In the genomic region with DNA sequence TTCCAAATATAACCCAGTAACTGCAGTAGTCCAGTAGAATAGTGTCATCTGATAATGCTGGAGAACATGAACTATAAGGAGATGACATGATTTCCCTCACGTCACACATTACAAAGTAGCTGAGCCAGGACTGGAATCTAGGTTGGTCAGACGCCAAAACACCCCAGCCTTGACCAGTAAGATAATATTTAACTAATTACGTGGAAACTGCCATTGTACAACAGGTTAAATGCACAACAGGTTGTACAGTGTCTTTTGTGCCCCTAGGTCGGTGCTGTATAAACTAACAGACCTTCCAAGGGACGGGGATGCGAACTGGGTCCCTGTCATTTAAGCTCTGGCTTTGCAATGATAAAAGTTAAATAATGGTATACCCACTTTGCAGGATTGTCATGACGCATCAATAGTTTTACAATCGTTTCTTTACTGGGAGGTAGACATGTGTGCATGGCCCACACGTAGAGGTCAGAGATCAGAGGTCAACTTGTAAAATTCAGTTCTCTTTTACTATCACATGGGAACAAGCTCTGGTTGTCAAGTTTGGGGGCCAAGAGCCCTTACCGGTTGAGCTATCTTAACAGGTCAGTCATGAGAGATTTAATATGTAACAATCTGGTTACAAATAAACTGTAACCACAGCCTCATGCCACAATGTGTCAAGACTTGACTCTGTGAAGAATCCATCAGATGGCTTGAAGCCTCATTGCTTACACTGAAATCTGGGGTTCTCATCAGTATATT, we compare ENCODE assay signal across 24 mouse cellular contexts. TPM values are rescaled to one million over a fixed set of nuclear protein-coding genes. Genes with fewer than 3 reads are reported as not detected.
DNase-seq lines count a peak whose midpoint lies in the region; ATAC-seq lines count a peak whose summit lies in the region.
"Had no signal": no experiment of that assay in that cellular context is flagged by ENCODE, and none has a peak within 500 bp of the region (broad histone marks: within the 10 kb centered on the region; RNA-seq: fewer than 3 reads in every experiment).

No protein-coding gene starts in this region.

- peak; percentile 34; the same call in 1 of the 2 replicates for ATAC-seq in liver, embryonic 13.5 days (ENCODE audit: low read depth)
- no peak for ATAC-seq in liver, embryonic 11.5 days (replicated peaks; ENCODE audit: low FRiP score)
- ATAC-seq in cerebellum, adult (ENCODE audit: insufficient number of reproducible peaks, low FRiP score, low TSS enrichment) = no peak
- ATAC-seq: CD4-positive, CD25-positive, alpha-beta regulatory T cell, adult 4 months; forebrain, postnatal 0 days; inflammation-experienced regulatory T-cells, adult 6 months; Patski had no signal

- DNase-seq in liver, embryonic 13.5 days = no peak
- DNase-seq in liver, embryonic 11.5 days (ENCODE audit: low spot score) = no peak
- peak; percentile 91 for DNase-seq in kidney, adult 9 months
- DNase-seq in kidney, postnatal 25 days = peak; percentile 78 to 83
- DNase-seq in yolk sac, embryonic 10.5 days (ENCODE audit: low spot score) = peak; percentile 64
- no peak for DNase-seq in adrenal gland, postnatal 14 days
- DNase-seq in embryo, embryonic 10.5 days (ENCODE audit: low spot score) = no peak
- DNase-seq: adrenal gland, adult 8-10 months; cerebellum, adult 9-11 months; forebrain, postnatal 0 days; gastrocnemius, adult 2 months; heart, postnatal 10 days; retina, postnatal 1 day; thymus, postnatal 36 days had no signal

- no peak overlapping the region for H3K27ac ChIP-seq in liver, embryonic 13.5 days
- H3K27ac ChIP-seq in liver, embryonic 11.5 days (ENCODE audit: low read depth, low read length) = no peak overlapping the region
- H3K27ac ChIP-seq: embryonic facial prominence, embryonic 13.5 days; gastrocnemius, adult 2 months; left cerebral cortex, adult 2 months; lung, embryonic 15.5 days; macrophage; midbrain, embryonic 10.5 days had no signal

- no peaks in the 10 kb centered on the region for H3K36me3 ChIP-seq in liver, embryonic 13.5 days
- H3K36me3 ChIP-seq in liver, embryonic 11.5 days (ENCODE audit: control insufficient read depth, insufficient read depth, low read length) = no peaks in the 10 kb centered on the region
- H3K36me3 ChIP-seq: embryonic facial prominence, embryonic 13.5 days; lung, embryonic 15.5 days; midbrain, embryonic 10.5 days had no signal

- no peak overlapping the region for H3K4me3 ChIP-seq in liver, embryonic 13.5 days (replicated peaks)
- no peak overlapping the region for H3K4me3 ChIP-seq in liver, embryonic 11.5 days (ENCODE audit: low read depth, low read length)
- H3K4me3 ChIP-seq: embryonic facial prominence, embryonic 13.5 days; gastrocnemius, adult 2 months; left cerebral cortex, adult 2 months; lung, embryonic 15.5 days; midbrain, embryonic 10.5 days had no signal

- 61% methylated on average over 10 of the region's 10 CpGs for WGBS in liver, embryonic 13.5 days (ENCODE audit: insufficient replicate concordance)
- WGBS in liver, embryonic 11.5 days = 71% methylated on average over 10 of the region's 10 CpGs

- H3K9me3 ChIP-seq in liver, embryonic 13.5 days (replicated peaks) = no peaks in the 10 kb centered on the region
- no peaks in the 10 kb centered on the region for H3K9me3 ChIP-seq in liver, embryonic 11.5 days (ENCODE audit: control insufficient read depth, low read length)
- H3K9me3 ChIP-seq: embryonic facial prominence, embryonic 13.5 days; lung, embryonic 15.5 days; midbrain, embryonic 10.5 days had no signal

- H3K4me2 ChIP-seq in liver, embryonic 13.5 days = no peak overlapping the region
- H3K4me2 ChIP-seq in liver, embryonic 11.5 days = no peak overlapping the region
- H3K4me2 ChIP-seq: embryonic facial prominence, embryonic 13.5 days; heart, embryonic 11.5 days; lung, embryonic 15.5 days had no signal

- peaks cover 9% of the 10 kb centered on the region for H3K27me3 ChIP-seq in liver, embryonic 13.5 days
- H3K27me3 ChIP-seq in liver, embryonic 11.5 days (replicated peaks; ENCODE audit: control insufficient read depth, insufficient read depth, low read length) = no peaks in the 10 kb centered on the region
- H3K27me3 ChIP-seq: embryonic facial prominence, embryonic 13.5 days; lung, embryonic 15.5 days; Patski had no signal

- H3K9ac ChIP-seq in liver, embryonic 13.5 days = no peak overlapping the region
- H3K9ac ChIP-seq in liver, embryonic 11.5 days (ENCODE audit: low read depth, low read length) = no peak overlapping the region
- H3K9ac ChIP-seq: embryonic facial prominence, embryonic 13.5 days; forebrain, postnatal 0 days; lung, embryonic 15.5 days had no signal

- H3K4me1 ChIP-seq in liver, embryonic 13.5 days (replicated peaks) = peaks cover 5% of the 10 kb centered on the region
- no peaks in the 10 kb centered on the region for H3K4me1 ChIP-seq in liver, embryonic 11.5 days (replicated peaks; ENCODE audit: control insufficient read depth, insufficient read depth, low read length)

RNA-seq across cellular contexts. Expression of a gene that starts 7.0 kb away (rescaled TPM):
- polyA plus RNA-seq in liver, embryonic 13.5 days (2015; fragmentation: Nextera tagmentation; extraction: Ambion mirVana) = 12.3 and 13.7 TPM in 2 replicates
- 37.6 and 40.3 TPM in 2 replicates for polyA plus RNA-seq in liver, embryonic 11.5 days (2014; fragmentation: Nextera tagmentation; extraction: Ambion mirVana)
- total RNA-seq in adrenal gland, postnatal 14 days (2021) = 112 and 113 TPM in 2 replicates

Comparison
In these comparisons a context has a peak if more than half of its experiments do, and no peak if none do; other contexts are left out.
1. DNase-seq: peak in kidney, adult 9 months (single experiment), kidney, postnatal 25 days (2 of 2) and yolk sac, embryonic 10.5 days (single experiment); none in liver, embryonic 13.5 days (single experiment), liver, embryonic 11.5 days (single experiment), adrenal gland, postnatal 14 days (single experiment) and embryo, embryonic 10.5 days (single experiment).